Mouse (Mus musculus): ENCODE measurements around the gene Dicer1. TPM values are rescaled to one million over a fixed set of nuclear protein-coding genes. Genes with fewer than 3 reads are reported as not detected.

Dicer1 gene
- polyA plus RNA-seq, 1 experiment from 2014 or later = 39.1 TPM

DNA sequence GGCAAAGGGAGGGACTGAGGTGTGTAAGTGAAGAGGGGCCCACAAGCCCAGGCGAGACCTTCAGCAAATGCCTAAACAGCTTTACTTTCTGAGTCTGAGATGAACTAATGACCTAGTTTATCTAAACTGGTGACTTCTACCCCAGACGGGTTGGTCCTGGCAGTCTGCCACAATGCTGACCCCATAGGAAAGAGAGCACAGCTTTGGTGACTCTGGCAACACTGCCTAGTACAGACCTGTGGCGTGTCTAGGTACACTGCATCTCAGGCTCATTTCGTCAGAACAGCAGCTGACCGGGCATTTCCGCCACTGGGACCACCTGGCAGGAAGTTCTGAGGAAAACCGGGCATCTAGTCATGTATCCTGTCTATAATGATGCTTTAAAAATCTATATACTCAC lies 61.3 kb downstream of the Dicer1 start:
- peaks cover 8% of the 10 kb centered on the region; the same call in 1 of the 2 replicates for H3K4me1 ChIP-seq (replicated peaks)
- no peak overlapping the region for H3K4me3 ChIP-seq
- H3K27ac ChIP-seq = no peak overlapping the region
- peaks cover 84% of the 10 kb centered on the region for H3K36me3 ChIP-seq
- no peak for DNase-seq (ENCODE audit: low spot score)
- no peaks in the 10 kb centered on the region for H3K27me3 ChIP-seq (ENCODE audit: insufficient read depth, poor library complexity, severe bottlenecking)
- WGBS = 90% methylated on average over 7 of the region's 7 CpGs
- H3K9me3 ChIP-seq = no peaks in the 10 kb centered on the region

DNA sequence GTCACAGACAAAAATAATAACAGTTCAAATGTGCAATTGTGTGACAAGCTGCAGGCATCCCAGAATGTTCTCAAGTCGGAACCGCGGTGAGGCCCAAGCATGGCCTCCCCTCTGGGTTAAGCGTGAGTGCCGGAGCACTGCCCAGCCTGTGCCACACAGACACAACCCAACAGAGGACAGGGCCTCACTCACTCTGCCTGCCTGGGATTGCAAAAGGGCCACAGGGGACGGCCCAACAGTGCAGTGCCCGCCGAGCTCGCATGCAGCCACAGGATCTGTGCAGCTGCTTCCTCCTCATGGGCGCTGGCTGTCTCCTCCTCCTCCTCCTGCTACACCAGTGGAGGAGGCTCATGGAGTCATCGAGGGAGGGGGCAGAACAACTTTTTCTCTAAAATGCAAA lies 62.9 kb downstream of the Dicer1 start:
- Histone ChIP-seq H3K36me3 (peaks cover 69% of the 10 kb centered on the region), H3K27me3 (ENCODE audit: insufficient read depth, poor library complexity, severe bottlenecking) (no peaks in the 10 kb centered on the region), H3K9me3 (no peaks in the 10 kb centered on the region), H3K27ac (no peak overlapping the region), H3K4me3 (no peak overlapping the region), H3K4me1 (replicated peaks) (peaks cover 19% of the 10 kb centered on the region)
- DNase-seq (ENCODE audit: low spot score) = no peak
- 88% methylated on average over 11 of the region's 11 CpGs for WGBS

GRCm38 (mm10) chr12:104684411-104684931 lies 67.3 kb downstream of the Dicer1 start:
- peaks cover 16% of the 10 kb centered on the region for H3K4me1 ChIP-seq (replicated peaks)
- peaks cover 25% of the 10 kb centered on the region for H3K36me3 ChIP-seq
- no peak for DNase-seq (ENCODE audit: low spot score)
- no peaks in the 10 kb centered on the region for H3K27me3 ChIP-seq (ENCODE audit: insufficient read depth, poor library complexity, severe bottlenecking)
- 74% methylated on average over 8 of the region's 8 CpGs for WGBS
- H3K9me3 ChIP-seq = peaks cover 7% of the 10 kb centered on the region; the same call in 1 of the 2 replicates
- H3K4me3 ChIP-seq = no peak overlapping the region
- H3K27ac ChIP-seq = peak overlapping the region; percentile 54

DNA sequence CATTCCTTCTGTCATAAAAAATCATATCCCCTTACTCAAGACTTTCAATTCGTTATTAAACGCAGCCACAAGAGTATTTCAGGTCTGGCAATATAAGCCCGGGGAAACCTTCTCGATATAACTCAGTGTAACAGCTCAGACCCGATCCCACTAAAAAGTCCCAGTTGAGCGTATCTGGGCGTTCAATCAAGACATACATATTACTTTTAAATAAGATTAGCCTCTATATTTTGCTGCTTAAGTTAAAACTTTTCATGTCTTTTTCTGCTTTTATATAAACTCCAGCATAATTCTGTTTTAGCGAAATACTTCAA lies 72.0 kb downstream of the Dicer1 start:
- Histone ChIP-seq H3K27ac (no peak overlapping the region), H3K9me3 (peaks cover 7% of the 10 kb centered on the region; the same call in 1 of the 2 replicates), H3K4me3 (no peak overlapping the region), H3K36me3 (no peaks in the 10 kb centered on the region), H3K4me1 (replicated peaks) (peaks cover 50% of the 10 kb centered on the region), H3K27me3 (ENCODE audit: insufficient read depth, poor library complexity, severe bottlenecking) (no peaks in the 10 kb centered on the region)
- 84% methylated on average over 8 of the region's 8 CpGs for WGBS
- DNase-seq (ENCODE audit: low spot score) = no peak

DNA sequence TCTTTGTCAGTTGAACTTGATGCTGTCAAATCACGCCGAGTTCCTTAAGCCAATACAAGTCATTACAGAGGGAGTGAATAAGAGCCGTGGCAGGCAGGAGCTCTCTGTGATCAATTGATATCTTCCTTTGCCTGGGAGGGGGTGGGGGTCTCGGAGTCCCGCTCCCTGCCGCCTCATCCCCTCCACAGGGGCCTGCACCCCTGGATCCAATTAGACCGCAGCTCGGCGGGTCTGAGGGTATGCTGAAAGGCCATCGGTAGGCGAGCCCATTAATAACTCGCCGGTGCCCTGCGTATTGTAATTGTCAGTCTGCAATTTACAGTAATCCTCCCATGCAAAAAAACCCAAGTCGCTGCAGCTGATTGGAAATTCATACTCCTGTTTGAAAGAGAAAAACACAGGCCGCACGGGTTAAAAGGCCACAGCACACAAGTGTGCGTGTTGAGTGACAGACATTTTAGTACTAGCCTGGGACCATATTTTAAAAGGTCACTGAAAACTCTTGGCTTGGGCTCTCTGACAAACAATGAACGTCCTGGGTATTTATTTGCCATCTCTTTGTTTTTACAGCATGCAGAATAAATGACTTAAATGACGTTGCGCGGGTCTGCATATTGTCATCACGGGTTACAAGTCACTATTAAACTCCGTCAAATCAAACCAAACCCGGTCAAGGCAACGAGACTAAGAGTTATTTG lies 72.5 kb downstream of the Dicer1 start:
- no peak for DNase-seq (ENCODE audit: low spot score)
- peaks cover 47% of the 10 kb centered on the region for H3K4me1 ChIP-seq (replicated peaks)
- H3K27me3 ChIP-seq (ENCODE audit: insufficient read depth, poor library complexity, severe bottlenecking) = no peaks in the 10 kb centered on the region
- WGBS = 47% methylated on average over 26 of the region's 26 CpGs
- no peak overlapping the region for H3K27ac ChIP-seq
- H3K36me3 ChIP-seq = no peaks in the 10 kb centered on the region
- 0 out of 2 replicates have a peak overlapping the region, but pooled peaks have one; percentile 4 for H3K4me3 ChIP-seq
- peaks cover 7% of the 10 kb centered on the region; the same call in 1 of the 2 replicates for H3K9me3 ChIP-seq

- no peak for DNase-seq (ENCODE audit: low spot score)
- Histone ChIP-seq H3K4me1 (replicated peaks) (peaks cover 47% of the 10 kb centered on the region), H3K27ac (peak overlapping the region; percentile 63; the same call in 1 of the 2 replicates), H3K4me3 (no peak overlapping the region), H3K9me3 (peaks cover 7% of the 10 kb centered on the region; the same call in 1 of the 2 replicates), H3K36me3 (no peaks in the 10 kb centered on the region), H3K27me3 (ENCODE audit: insufficient read depth, poor library complexity, severe bottlenecking) (0 out of 2 replicates have a peak, but pooled peaks cover 3% of the 10 kb centered on the region)
- 59% methylated on average over 13 of the region's 14 CpGs for WGBS
These were observed 73.3 kb downstream of the Dicer1 start for GRCm38 (mm10) chr12:104678462-104678861.

GRCm38 (mm10) chr12:104677371-104677924 lies 74.3 kb downstream of the Dicer1 start:
- peaks cover 52% of the 10 kb centered on the region for H3K4me1 ChIP-seq (replicated peaks)
- 0 out of 2 replicates have a peak, but pooled peaks cover 5% of the 10 kb centered on the region for H3K27me3 ChIP-seq (ENCODE audit: insufficient read depth, poor library complexity, severe bottlenecking)
- peak overlapping the region; percentile 23; the same call in 1 of the 2 replicates for H3K27ac ChIP-seq
- no peaks in the 10 kb centered on the region for H3K9me3 ChIP-seq
- 89% methylated on average over 9 of the region's 9 CpGs for WGBS
- H3K36me3 ChIP-seq = no peaks in the 10 kb centered on the region
- DNase-seq (ENCODE audit: low spot score) = no peak
- no peak overlapping the region for H3K4me3 ChIP-seq

- Histone ChIP-seq H3K27ac (no peak overlapping the region), H3K4me3 (no peak overlapping the region), H3K27me3 (ENCODE audit: insufficient read depth, poor library complexity, severe bottlenecking) (0 out of 2 replicates have a peak, but pooled peaks cover 5% of the 10 kb centered on the region), H3K9me3 (no peaks in the 10 kb centered on the region), H3K36me3 (no peaks in the 10 kb centered on the region), H3K4me1 (replicated peaks) (peaks cover 54% of the 10 kb centered on the region)
- WGBS = 69% methylated on average over 13 of the region's 13 CpGs
- DNase-seq (ENCODE audit: low spot score) = peak; percentile 23
These were observed 75.0 kb downstream of the Dicer1 start for GRCm38 (mm10) chr12:104676535-104677370.

- H3K36me3 ChIP-seq = no peaks in the 10 kb centered on the region
- 67% methylated on average over 5 of the region's 5 CpGs for WGBS
- no peak for DNase-seq (ENCODE audit: low spot score)
These were observed 78.8 kb downstream of the Dicer1 start for GRCm38 (mm10) chr12:104672976-104673375.

DNA sequence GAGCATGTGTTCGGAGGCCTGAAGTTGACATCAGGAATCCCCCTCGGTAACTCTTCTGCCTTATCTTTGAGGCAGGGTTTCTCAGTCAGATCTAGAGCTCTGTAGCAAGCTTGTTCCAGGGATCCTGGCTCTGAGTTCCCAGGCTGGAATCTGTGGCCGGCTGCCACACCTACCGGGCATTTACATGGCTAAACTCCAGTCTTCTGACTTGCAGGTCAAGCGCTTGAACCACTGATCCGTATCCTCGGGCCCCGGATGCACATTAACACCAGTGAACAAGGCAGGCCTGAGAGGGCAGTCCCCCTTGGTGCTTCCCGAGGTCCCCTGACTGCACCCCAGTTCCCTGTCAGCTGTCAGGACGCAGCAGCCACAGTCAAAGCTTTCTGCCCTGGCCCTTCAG lies 79.3 kb downstream of the Dicer1 start:
- DNase-seq (ENCODE audit: low spot score) = no peak
- Histone ChIP-seq H3K36me3 (no peaks in the 10 kb centered on the region), H3K4me1 (replicated peaks) (peaks cover 31% of the 10 kb centered on the region), H3K27me3 (ENCODE audit: insufficient read depth, poor library complexity, severe bottlenecking) (0 out of 2 replicates have a peak, but pooled peaks cover 5% of the 10 kb centered on the region), H3K4me3 (no peak overlapping the region), H3K27ac (no peak overlapping the region), H3K9me3 (no peaks in the 10 kb centered on the region)
- WGBS = 68% methylated on average over 10 of the region's 10 CpGs

More at GRCm38 (mm10) chr12:104672976-104673375, 78.8 kb downstream of the Dicer1 start:
- Histone ChIP-seq H3K27ac (no peak overlapping the region), H3K4me3 (no peak overlapping the region), H3K27me3 (ENCODE audit: insufficient read depth, poor library complexity, severe bottlenecking) (0 out of 2 replicates have a peak, but pooled peaks cover 5% of the 10 kb centered on the region), H3K4me1 (replicated peaks) (peaks cover 36% of the 10 kb centered on the region), H3K9me3 (no peaks in the 10 kb centered on the region)

- 77% methylated on average over 7 of the region's 7 CpGs for WGBS
- H3K4me1 ChIP-seq (replicated peaks) = 0 out of 2 replicates have a peak, but pooled peaks cover 4% of the 10 kb centered on the region
- no peak overlapping the region for H3K27ac ChIP-seq
- H3K9me3 ChIP-seq = no peaks in the 10 kb centered on the region
- no peak for DNase-seq (ENCODE audit: low spot score)
- no peak overlapping the region for H3K4me3 ChIP-seq
- H3K27me3 ChIP-seq (ENCODE audit: insufficient read depth, poor library complexity, severe bottlenecking) = no peaks in the 10 kb centered on the region
- no peaks in the 10 kb centered on the region for H3K36me3 ChIP-seq
These were observed 83.9 kb downstream of the Dicer1 start for GRCm38 (mm10) chr12:104667846-104668245.

GRCm38 (mm10) chr12:104665951-104666350 lies 85.8 kb downstream of the Dicer1 start:
- WGBS = 74% methylated on average over 6 of the region's 6 CpGs

More at GRCm38 (mm10) chr12:104665951-104666350, 85.8 kb downstream of the Dicer1 start:
- no peaks in the 10 kb centered on the region for H3K27me3 ChIP-seq (ENCODE audit: insufficient read depth, poor library complexity, severe bottlenecking)
- H3K4me3 ChIP-seq = no peak overlapping the region
- no peak overlapping the region for H3K27ac ChIP-seq
- no peaks in the 10 kb centered on the region for H3K9me3 ChIP-seq
- no peak for DNase-seq (ENCODE audit: low spot score)
- H3K4me1 ChIP-seq (replicated peaks) = 0 out of 2 replicates have a peak, but pooled peaks cover 3% of the 10 kb centered on the region
- H3K36me3 ChIP-seq = no peaks in the 10 kb centered on the region
